Mouse (Mus musculus) kidney, postnatal 10 days (tissue): ENCODE results near the gene Gm48551.
A peak's percentile ranks its signal among the peaks of the same experiment; 100 is the strongest.

Experiments
- DNase-seq: peaks from one replicate; pipeline ENCODE4 v3.0.0; 2021; ENCODE audit warnings: mixed read lengths

The Gm48551 gene

GRCm38 (mm10) chr10:81418216-81419070 is 34.2 kb downstream of the Gm48551 start:
- peak; percentile 34 for DNase-seq

- peak; percentile 14 for DNase-seq
Observed at GRCm38 (mm10) chr10:81419111-81419928, 35.1 kb downstream of the Gm48551 start.

- DNase-seq = peak; percentile 44
Observed at GRCm38 (mm10) chr10:81420191-81420767, 36.0 kb downstream of the Gm48551 start.

GRCm38 (mm10) chr10:81421041-81421796 is 37.0 kb downstream of the Gm48551 start:
- no peak for DNase-seq

- DNase-seq = peak; percentile 11
Observed at GRCm38 (mm10) chr10:81421797-81422100, 37.5 kb downstream of the Gm48551 start.

- peak; percentile 13 for DNase-seq
Observed at GRCm38 (mm10) chr10:81422191-81422590, 37.9 kb downstream of the Gm48551 start.

- peak; percentile 10 for DNase-seq
Observed at GRCm38 (mm10) chr10:81422661-81423217, 38.5 kb downstream of the Gm48551 start.

GRCm38 (mm10) chr10:81423476-81424245 is 39.4 kb downstream of the Gm48551 start:
- DNase-seq = peak; percentile 20

GRCm38 (mm10) chr10:81424246-81425051 is 40.2 kb downstream of the Gm48551 start:
- DNase-seq = peak; percentile 83

GRCm38 (mm10) chr10:81425236-81425850 is 41.1 kb downstream of the Gm48551 start:
- peak; percentile 65 for DNase-seq

- DNase-seq = peak; percentile 70
Observed at GRCm38 (mm10) chr10:81426081-81426671, 41.9 kb downstream of the Gm48551 start.

- peak; percentile 88 for DNase-seq
Observed at GRCm38 (mm10) chr10:81426897-81427296, 42.6 kb downstream of the Gm48551 start.

GRCm38 (mm10) chr10:81427327-81427726 is 43.1 kb downstream of the Gm48551 start:
- DNase-seq = peak; percentile 25

GRCm38 (mm10) chr10:81427804-81428506 is 43.7 kb downstream of the Gm48551 start:
- peak; percentile 25 for DNase-seq

- DNase-seq = peak; percentile 14
Observed at GRCm38 (mm10) chr10:81428507-81428870, 44.2 kb downstream of the Gm48551 start.

- peak; percentile 19 for DNase-seq
Observed at GRCm38 (mm10) chr10:81429092-81429491, 44.8 kb downstream of the Gm48551 start.

- DNase-seq = peak; percentile 94
Observed at GRCm38 (mm10) chr10:81429605-81430061, 45.4 kb downstream of the Gm48551 start.

GRCm38 (mm10) chr10:81430141-81430830 is 46.0 kb downstream of the Gm48551 start:
- DNase-seq = peak; percentile 91
